Mouse (Mus musculus): ENCODE results near the gene Itpr1.

- TF ChIP-seq POLR2A (IDR thresholded peaks at IDR 0.05; ENCODE audit: borderline replicate concordance, extremely low read depth, low read depth, low read length) (no peak), CTCF (IDR thresholded peaks at IDR 0.05; ENCODE audit: insufficient read depth, low read length) (no peak)
Measured at GRCm38 (mm10) chr6:108465159-108465558, 252.3 kb downstream of the Itpr1 start.

Measured in lung, adult 2 months (tissue).